Mouse (Mus musculus): ENCODE results near the gene Sp1.

DNA sequence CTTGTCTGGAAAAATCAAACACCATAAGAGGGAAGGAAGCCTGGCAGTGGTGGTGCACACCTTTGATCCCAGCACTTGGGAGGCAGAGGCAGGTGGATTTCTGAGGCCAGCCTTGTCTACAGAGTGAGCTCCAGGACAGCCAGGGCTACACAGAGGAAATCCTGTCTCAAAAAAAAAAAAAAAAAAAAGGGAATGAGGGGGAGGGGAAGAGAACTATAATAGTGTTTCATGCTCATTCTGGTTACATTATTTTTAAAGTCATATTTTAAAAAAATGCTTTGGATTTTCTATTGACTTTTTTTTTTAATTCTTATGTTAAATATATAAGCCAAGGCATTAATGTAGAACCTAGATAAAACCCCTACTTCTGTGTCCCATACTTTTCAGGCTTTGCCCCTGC is 7.7 kb downstream of the Sp1 start:
- TF ChIP-seq GATA1 (IDR thresholded peaks at IDR 0.05; ENCODE audit: low read length) (no peak), TAL1 (IDR thresholded peaks at IDR 0.05; ENCODE audit: low read length) (no peak)

Measured in erythroblast, embryonic 14.5 days (primary cell).